Mouse (Mus musculus) liver, embryonic 13.5 days (tissue): ENCODE results near the gene Atp1a3. TPM values are rescaled to one million over a fixed set of nuclear protein-coding genes. Genes with fewer than 3 reads are reported as not detected.
A peak's percentile ranks its signal among the peaks of the same experiment; 100 is the strongest.

ENCODE experiments used
- ATAC-seq: fragments of 200-750 bp; cut with Nextera tagmentation; 2 replicates; pipeline ENCODE4 v1.8.0; 2017; ENCODE audit warnings: low read depth, mild to moderate bottlenecking, moderate number of reproducible peaks, moderate library complexity
- DNase-seq: peaks from one replicate; pipeline ENCODE4 v3.0.0; 2022
- H3K27ac ChIP-seq: fragments of 300-500 bp; sonication (generic); 2 replicates; pipeline ENCODE4 v1.5.1; 2015; ENCODE audit warnings: moderate library complexity, mild to moderate bottlenecking, inconsistent platforms
- H3K27me3 ChIP-seq: fragments of 300-500 bp; sonication (generic); 2 replicates; pipeline ENCODE4 v1.6.1; 2015; ENCODE audit warnings: mild to moderate bottlenecking, inconsistent platforms
- H3K36me3 ChIP-seq: fragments of 300-500 bp; sonication (generic); 2 replicates; pipeline ENCODE4 v1.6.1; 2015; ENCODE audit warnings: mild to moderate bottlenecking, inconsistent platforms
- H3K4me1 ChIP-seq: fragments of 300-500 bp; sonication (generic); replicated peaks from 2 replicates; pipeline ENCODE4 v1.6.1; 2015; ENCODE audit warnings: inconsistent platforms
- H3K4me2 ChIP-seq: fragments of 300-500 bp; sonication (generic); 2 replicates; pipeline ENCODE4 v1.6.1; 2015; ENCODE audit warnings: inconsistent platforms, mild to moderate bottlenecking, moderate library complexity
- H3K4me3 ChIP-seq: fragments of 300-500 bp; sonication (generic); replicated peaks from 2 replicates; pipeline ENCODE4 v1.5.1; 2015; ENCODE audit warnings: mild to moderate bottlenecking, inconsistent platforms
- H3K9ac ChIP-seq: fragments of 300-500 bp; sonication (generic); 2 replicates; pipeline ENCODE4 v1.6.1; 2015; ENCODE audit warnings: mild to moderate bottlenecking, inconsistent platforms
- H3K9me3 ChIP-seq: fragments of 300-500 bp; sonication (generic); replicated peaks from 2 replicates; pipeline ENCODE4 v1.6.1; 2016; ENCODE audit warnings: inconsistent platforms
- WGBS: fragments of 180-500 bp; shearing (Covaris S2); methylation state at CpG from one replicate; pipeline ENCODE4 v1.1.7; 2015; ENCODE audit not compliant: insufficient replicate concordance; 5-methylcytosine and 5-hydroxymethylcytosine counted together
- polyA plus RNA-seq: library from polyadenylated mRNA; unstranded; fragments of >200 nt; fragmentation: Nextera tagmentation; extraction: Ambion mirVana; gene quantifications from 2 replicates; pipeline ENCODE4 v1.2.1, GENCODE M21; 2015

Gene Atp1a3
- polyA plus RNA-seq, 1 experiment from 2014 or later = 0.82 TPM

GRCm38 (mm10) chr7:25003291-25003690 is 2.5 kb downstream of the Atp1a3 start:
- Histone ChIP-seq H3K4me2 (no peak overlapping the region), H3K27me3 (peaks cover 54% of the 10 kb centered on the region), H3K4me3 (no peak overlapping the region), H3K36me3 (no peaks in the 10 kb centered on the region), H3K9me3 (no peaks in the 10 kb centered on the region), H3K27ac (no peak overlapping the region), H3K9ac (no peak overlapping the region), H3K4me1 (0 out of 2 replicates have a peak, but pooled peaks cover 4% of the 10 kb centered on the region)
- ATAC-seq (no peak), DNase-seq (no peak)
- WGBS = 55% methylated on average over 11 of the region's 11 CpGs

- Histone ChIP-seq H3K9me3 (no peaks in the 10 kb centered on the region), H3K4me3 (no peak overlapping the region), H3K27me3 (peaks cover 29% of the 10 kb centered on the region), H3K4me2 (no peak overlapping the region), H3K4me1 (0 out of 2 replicates have a peak, but pooled peaks cover 4% of the 10 kb centered on the region), H3K27ac (no peak overlapping the region), H3K9ac (no peak overlapping the region), H3K36me3 (no peaks in the 10 kb centered on the region)
- ATAC-seq (no peak), DNase-seq (no peak)
- 50% methylated on average over 12 of the region's 12 CpGs for WGBS
Measured at GRCm38 (mm10) chr7:25000711-25001110, 5.0 kb downstream of the Atp1a3 start.

- ATAC-seq = no peak
- WGBS = 48% methylated on average over 7 of the region's 7 CpGs
Measured at GRCm38 (mm10) chr7:25000211-25000610, 5.5 kb downstream of the Atp1a3 start.

GRCm38 (mm10) chr7:24993081-24993480 is 12.7 kb downstream of the Atp1a3 start:
- H3K4me1 ChIP-seq = no peaks in the 10 kb centered on the region
- no peak overlapping the region for H3K4me2 ChIP-seq
- no peak overlapping the region for H3K27ac ChIP-seq
- DNase-seq (no peak), ATAC-seq (no peak)
- WGBS = 63% methylated on average over 6 of the region's 6 CpGs
- H3K9me3 ChIP-seq = no peaks in the 10 kb centered on the region
- no peaks in the 10 kb centered on the region for H3K36me3 ChIP-seq
- no peak overlapping the region for H3K9ac ChIP-seq
- H3K27me3 ChIP-seq = no peaks in the 10 kb centered on the region
- H3K4me3 ChIP-seq = no peak overlapping the region

More at GRCm38 (mm10) chr7:25000211-25000610, 5.5 kb downstream of the Atp1a3 start:
- no peaks in the 10 kb centered on the region for H3K4me1 ChIP-seq
- no peak overlapping the region for H3K27ac ChIP-seq
- no peaks in the 10 kb centered on the region for H3K36me3 ChIP-seq
- H3K9me3 ChIP-seq = no peaks in the 10 kb centered on the region
- peaks cover 24% of the 10 kb centered on the region for H3K27me3 ChIP-seq
- no peak for DNase-seq
- no peak overlapping the region for H3K9ac ChIP-seq
- no peak overlapping the region for H3K4me3 ChIP-seq
- no peak overlapping the region for H3K4me2 ChIP-seq

GRCm38 (mm10) chr7:24990478-24990877 is 15.3 kb downstream of the Atp1a3 start:
- H3K9me3 ChIP-seq = no peaks in the 10 kb centered on the region
- H3K9ac ChIP-seq = no peak overlapping the region
- no peak overlapping the region for H3K27ac ChIP-seq
- WGBS = 67% methylated on average over 8 of the region's 8 CpGs
- no peaks in the 10 kb centered on the region for H3K4me1 ChIP-seq
- no peaks in the 10 kb centered on the region for H3K36me3 ChIP-seq
- ATAC-seq (no peak), DNase-seq (no peak)
- no peak overlapping the region for H3K4me2 ChIP-seq
- H3K4me3 ChIP-seq = no peak overlapping the region
- H3K27me3 ChIP-seq = no peaks in the 10 kb centered on the region

GRCm38 (mm10) chr7:24987941-24988340 is 17.8 kb downstream of the Atp1a3 start:
- no peak for ATAC-seq
- 47% methylated on average over 14 of the region's 14 CpGs for WGBS

GRCm38 (mm10) chr7:24985799-24986198 is 20.0 kb downstream of the Atp1a3 start:
- no peak overlapping the region for H3K9ac ChIP-seq
- no peaks in the 10 kb centered on the region for H3K4me1 ChIP-seq
- H3K9me3 ChIP-seq = no peaks in the 10 kb centered on the region
- H3K4me2 ChIP-seq = no peak overlapping the region
- no peak overlapping the region for H3K4me3 ChIP-seq
- ATAC-seq (no peak), DNase-seq (no peak)
- H3K36me3 ChIP-seq = no peaks in the 10 kb centered on the region
- WGBS = 47% methylated on average over 5 of the region's 5 CpGs
- H3K27ac ChIP-seq = no peak overlapping the region
- H3K27me3 ChIP-seq = no peaks in the 10 kb centered on the region

More at GRCm38 (mm10) chr7:24987941-24988340, 17.8 kb downstream of the Atp1a3 start:
- Histone ChIP-seq H3K9ac (no peak overlapping the region), H3K4me3 (no peak overlapping the region), H3K4me1 (no peaks in the 10 kb centered on the region), H3K4me2 (no peak overlapping the region), H3K36me3 (no peaks in the 10 kb centered on the region), H3K27me3 (no peaks in the 10 kb centered on the region), H3K9me3 (no peaks in the 10 kb centered on the region), H3K27ac (no peak overlapping the region)
- no peak for DNase-seq

GRCm38 (mm10) chr7:24984307-24984706 is 21.5 kb downstream of the Atp1a3 start:
- Histone ChIP-seq H3K27ac (no peak overlapping the region), H3K4me1 (no peaks in the 10 kb centered on the region), H3K27me3 (no peaks in the 10 kb centered on the region), H3K4me2 (no peak overlapping the region), H3K4me3 (no peak overlapping the region), H3K9ac (no peak overlapping the region), H3K36me3 (no peaks in the 10 kb centered on the region), H3K9me3 (no peaks in the 10 kb centered on the region)
- ATAC-seq (no peak), DNase-seq (no peak)
- WGBS = 65% methylated on average over 2 of the region's 2 CpGs

- DNase-seq (no peak), ATAC-seq (no peak)
- no peak overlapping the region for H3K4me2 ChIP-seq
- no peak overlapping the region for H3K4me3 ChIP-seq
- no peaks in the 10 kb centered on the region for H3K4me1 ChIP-seq
- no peaks in the 10 kb centered on the region for H3K36me3 ChIP-seq
- no peaks in the 10 kb centered on the region for H3K27me3 ChIP-seq
- WGBS = 66% methylated on average over 5 of the region's 5 CpGs
- no peaks in the 10 kb centered on the region for H3K9me3 ChIP-seq
- no peak overlapping the region for H3K9ac ChIP-seq
- H3K27ac ChIP-seq = no peak overlapping the region
Measured at GRCm38 (mm10) chr7:24983396-24983795, 22.4 kb downstream of the Atp1a3 start.

GRCm38 (mm10) chr7:24980439-24980838 is 25.3 kb downstream of the Atp1a3 start:
- WGBS = 66% methylated on average over 7 of the region's 7 CpGs
- H3K36me3 ChIP-seq = no peaks in the 10 kb centered on the region
- H3K9me3 ChIP-seq = no peaks in the 10 kb centered on the region
- no peak overlapping the region for H3K4me3 ChIP-seq
- ATAC-seq (no peak), DNase-seq (no peak)
- H3K27me3 ChIP-seq = no peaks in the 10 kb centered on the region
- no peak overlapping the region for H3K4me2 ChIP-seq
- H3K9ac ChIP-seq = no peak overlapping the region
- no peaks in the 10 kb centered on the region for H3K4me1 ChIP-seq
- no peak overlapping the region for H3K27ac ChIP-seq

GRCm38 (mm10) chr7:24978781-24979180 is 27.0 kb downstream of the Atp1a3 start:
- WGBS = 29% methylated on average over 7 of the region's 7 CpGs
- ATAC-seq = no peak
- H3K27me3 ChIP-seq = no peaks in the 10 kb centered on the region
- no peak overlapping the region for H3K4me2 ChIP-seq
- H3K9ac ChIP-seq = no peak overlapping the region
- no peak overlapping the region for H3K27ac ChIP-seq
- DNase-seq = no peak
- H3K9me3 ChIP-seq = no peaks in the 10 kb centered on the region
- peaks cover 7% of the 10 kb centered on the region; the same call in 1 of the 2 replicates for H3K4me1 ChIP-seq
- H3K36me3 ChIP-seq = no peaks in the 10 kb centered on the region
- no peak overlapping the region for H3K4me3 ChIP-seq

- Histone ChIP-seq H3K9ac (no peak overlapping the region), H3K9me3 (no peaks in the 10 kb centered on the region), H3K27me3 (no peaks in the 10 kb centered on the region), H3K36me3 (0 out of 2 replicates have a peak, but pooled peaks cover 5% of the 10 kb centered on the region), H3K27ac (no peak overlapping the region), H3K4me1 (peaks cover 31% of the 10 kb centered on the region), H3K4me2 (0 out of 2 replicates have a peak overlapping the region, but pooled peaks have one; percentile 14), H3K4me3 (no peak overlapping the region)
- ATAC-seq = no peak
- peak; percentile 13 for DNase-seq
- 16% methylated on average over 9 of the region's 9 CpGs for WGBS
Measured at GRCm38 (mm10) chr7:24974893-24975595, 30.7 kb downstream of the Atp1a3 start.
